Mouse (Mus musculus) MEL (cell line): ENCODE data around the gene Fmnl2. TPM values are rescaled to one million over a fixed set of nuclear protein-coding genes. Genes with fewer than 3 reads are reported as not detected.

Experiments used
- DNase-seq: peaks from one replicate; pipeline ENCODE4 v3.0.0; 2011; ENCODE audit warnings: low read depth, low spot score
- H3K27ac ChIP-seq: 2 replicates; pipeline ENCODE4 v1.5.1; 2012; ENCODE audit warnings: low read depth, mild to moderate bottlenecking, control low read depth, low read length, moderate library complexity; ENCODE audit not compliant: control insufficient read depth
- H3K27me3 ChIP-seq, 2 experiments: fragments of 150-350 bp in 1 of 2; sonication (generic) in 1 of 2; 2 replicates each; pipeline ENCODE4 v1.6.1; 2012; ENCODE audit warnings: low read length in 2 of 2, mild to moderate bottlenecking in 2 of 2, improper control_type of control experiment in 1 of 2, moderate library complexity in 1 of 2; ENCODE audit not compliant: insufficient read depth in 2 of 2, control insufficient read depth in 1 of 2
- H3K36me3 ChIP-seq, 2 experiments: 2 replicates each; pipeline ENCODE4 v1.6.1; 2012 to 2014; ENCODE audit warnings: low read length in 2 of 2, improper control_type of control experiment in 1 of 2, inconsistent platforms in 1 of 2, mild to moderate bottlenecking in 1 of 2; ENCODE audit not compliant: insufficient read depth in 2 of 2, control insufficient read depth in 1 of 2
- H3K4me1 ChIP-seq, 2 experiments: fragments of 150-350 bp in 1 of 2; sonication (generic) in 1 of 2; 2 replicates each; pipeline ENCODE4 v1.6.1; 2012; ENCODE audit warnings: low read length in 2 of 2, improper control_type of control experiment in 1 of 2, mild to moderate bottlenecking in 1 of 2; ENCODE audit not compliant: insufficient read depth in 2 of 2, control insufficient read depth in 1 of 2
- H3K4me3 ChIP-seq, 2 experiments: fragments of 150-350 bp in 1 of 2; sonication (generic) in 1 of 2; 2 replicates each; pipeline ENCODE4 v1.5.1; 2012; ENCODE audit warnings: low read depth in 2 of 2, low read length in 2 of 2, mild to moderate bottlenecking in 2 of 2, moderate library complexity in 2 of 2, control low read depth in 1 of 2, improper control_type of control experiment in 1 of 2; ENCODE audit not compliant: control insufficient read depth in 1 of 2, insufficient read depth in 1 of 2
- H3K79me2 ChIP-seq: 2 replicates; pipeline ENCODE4 v1.6.1; 2012; ENCODE audit warnings: mild to moderate bottlenecking, low read length, moderate library complexity; ENCODE audit not compliant: control insufficient read depth, poor library complexity, insufficient read depth
- H3K9ac ChIP-seq: 2 replicates; pipeline ENCODE4 v1.6.1; 2012; ENCODE audit warnings: low read depth, mild to moderate bottlenecking, control low read depth, low read length, moderate library complexity; ENCODE audit not compliant: control insufficient read depth, poor library complexity, severe bottlenecking
- H3K9me3 ChIP-seq: fragments of 150-350 bp; sonication (generic); replicated peaks from 2 replicates; pipeline ENCODE4 v1.6.1; 2012; ENCODE audit warnings: mild to moderate bottlenecking, low read length, improper control_type of control experiment, moderate library complexity; ENCODE audit not compliant: insufficient read depth
- CHD1 ChIP-seq: IDR thresholded peaks from 2 replicates; pipeline ENCODE4 v1.6.1; 2012; ENCODE audit warnings: low read depth, mild to moderate bottlenecking, inconsistent platforms, low read length, improper control_type of control experiment
- CHD2 ChIP-seq: IDR thresholded peaks from 2 replicates; pipeline ENCODE4 v1.6.1; 2011; ENCODE audit warnings: low read length, improper control_type of control experiment
- CTCF ChIP-seq, 3 experiments: IDR thresholded peaks in 2 of 3; conservative IDR thresholded peaks in 1 of 3; 2 replicates each; pipeline ENCODE4 v1.5.1; 2011 to 2012; ENCODE audit warnings: low read length in 3 of 3, low read depth in 2 of 3, mild to moderate bottlenecking in 2 of 3, improper control_type of control experiment in 1 of 3, inconsistent platforms in 1 of 3, mixed read lengths in 1 of 3, moderate library complexity in 1 of 3; ENCODE audit not compliant: control insufficient read depth in 1 of 3, insufficient read depth in 1 of 3, poor library complexity in 1 of 3, severe bottlenecking in 1 of 3
- GABPA ChIP-seq: IDR thresholded peaks from 2 replicates; pipeline ENCODE4 v1.6.1; 2012; ENCODE audit warnings: low read depth, mild to moderate bottlenecking, inconsistent platforms, low read length, improper control_type of control experiment, moderate library complexity
- GATA1 ChIP-seq: IDR thresholded peaks from 2 replicates; pipeline ENCODE4 v1.6.1; 2011; ENCODE audit warnings: low read depth, low read length, improper control_type of control experiment
- MAFK ChIP-seq: IDR thresholded peaks from 2 replicates; pipeline ENCODE4 v1.6.1; 2011; ENCODE audit warnings: low read depth, mild to moderate bottlenecking, low read length, improper control_type of control experiment, borderline replicate concordance
- MAX ChIP-seq: IDR thresholded peaks from 2 replicates; pipeline ENCODE4 v1.6.1; 2011; ENCODE audit warnings: low read length, improper control_type of control experiment
- MEF2A ChIP-seq: IDR thresholded peaks from 2 replicates; pipeline ENCODE4 v1.6.1; 2014; ENCODE audit warnings: low read depth, mild to moderate bottlenecking, inconsistent platforms, low read length, improper control_type of control experiment; ENCODE audit not compliant: poor library complexity, insufficient replicate concordance, severe bottlenecking; ENCODE audit errors: extremely low read depth
- MXI1 ChIP-seq: IDR thresholded peaks from 2 replicates; pipeline ENCODE4 v1.6.1; 2011; ENCODE audit warnings: mild to moderate bottlenecking, low read depth, low read length, improper control_type of control experiment
- MYB ChIP-seq: IDR thresholded peaks from 2 replicates; pipeline ENCODE4 v1.6.1; 2011; ENCODE audit warnings: mild to moderate bottlenecking, low read depth, low read length, improper control_type of control experiment
- NELFE ChIP-seq: IDR thresholded peaks from 2 replicates; pipeline ENCODE4 v1.6.1; 2011; ENCODE audit warnings: low read depth, low read length, improper control_type of control experiment
- POLR2AphosphoS2 ChIP-seq: IDR thresholded peaks from 2 replicates; pipeline ENCODE4 v1.6.1; 2011; ENCODE audit warnings: low read length, improper control_type of control experiment
- POLR2AphosphoS5 ChIP-seq: IDR thresholded peaks from 2 replicates; pipeline ENCODE4 v1.6.1; 2012; ENCODE audit warnings: low read depth, borderline replicate concordance, mild to moderate bottlenecking, inconsistent platforms, low read length, moderate library complexity, mixed read lengths
- RAD21 ChIP-seq: IDR thresholded peaks from 2 replicates; pipeline ENCODE4 v1.6.1; 2011; ENCODE audit warnings: mild to moderate bottlenecking, low read depth, low read length, improper control_type of control experiment
- RCOR1 ChIP-seq: IDR thresholded peaks from 2 replicates; pipeline ENCODE4 v1.6.1; 2012; ENCODE audit warnings: low read depth, mild to moderate bottlenecking, inconsistent platforms, low read length, improper control_type of control experiment
- SIN3A ChIP-seq: IDR thresholded peaks from 2 replicates; pipeline ENCODE4 v1.6.1; 2012; ENCODE audit warnings: low read length, improper control_type of control experiment, inconsistent platforms
- TAL1 ChIP-seq: IDR thresholded peaks from 2 replicates; pipeline ENCODE4 v1.6.1; 2012; ENCODE audit warnings: mild to moderate bottlenecking, inconsistent platforms, low read length, moderate library complexity, mixed read lengths
- TBP ChIP-seq: IDR thresholded peaks from 2 replicates; pipeline ENCODE4 v1.8.0; 2011; ENCODE audit warnings: low read depth, low read length, improper control_type of control experiment
- UBTF ChIP-seq: IDR thresholded peaks from 2 replicates; pipeline ENCODE4 v1.6.1; 2012; ENCODE audit warnings: low read depth, mild to moderate bottlenecking, inconsistent platforms, low read length, improper control_type of control experiment, moderate library complexity, borderline replicate concordance; ENCODE audit not compliant: insufficient read depth
- USF1 ChIP-seq: IDR thresholded peaks from 2 replicates; pipeline ENCODE4 v1.6.1; 2014; ENCODE audit warnings: low read depth, mild to moderate bottlenecking, inconsistent platforms, low read length, improper control_type of control experiment, moderate library complexity
- ZC3H11A ChIP-seq: IDR thresholded peaks from 2 replicates; pipeline ENCODE4 v1.6.1; 2012; ENCODE audit warnings: low read depth, mild to moderate bottlenecking, inconsistent platforms, low read length, improper control_type of control experiment
- ZMIZ1 ChIP-seq: IDR thresholded peaks from 2 replicates; pipeline ENCODE4 v1.6.1; 2012; ENCODE audit warnings: low read depth, mild to moderate bottlenecking, inconsistent platforms, low read length, improper control_type of control experiment, moderate library complexity
- ZNF384 ChIP-seq: IDR thresholded peaks from 2 replicates; pipeline ENCODE4 v1.6.1; 2012; ENCODE audit warnings: low read depth, mild to moderate bottlenecking, inconsistent platforms, low read length, improper control_type of control experiment
- polyA plus RNA-seq, 2 experiments: library from polyadenylated mRNA; stranded (reverse) in 1 of 2; unstranded in 1 of 2; fragments of >175 nt in 1 of 2; fragments of >200 nt in 1 of 2; gene quantifications; 2 replicates each; pipeline versions ENCODE4 v1.2.1 to v1.2.4; 2012; ENCODE audit warnings: low replicate concordance in 2 of 2, low read depth in 1 of 2; ENCODE audit not compliant: insufficient read length in 2 of 2, insufficient read depth in 1 of 2, missing spikeins in 1 of 2
- total RNA-seq: library from RNA; depleted of rRNA; stranded (reverse); fragments of 300-350 nt; gene quantifications from 2 replicates; pipeline ENCODE4 v1.2.3, GENCODE M21; 2012

The Fmnl2 gene
- total and polyA plus RNA-seq, 3 experiments, result not detected

DNA sequence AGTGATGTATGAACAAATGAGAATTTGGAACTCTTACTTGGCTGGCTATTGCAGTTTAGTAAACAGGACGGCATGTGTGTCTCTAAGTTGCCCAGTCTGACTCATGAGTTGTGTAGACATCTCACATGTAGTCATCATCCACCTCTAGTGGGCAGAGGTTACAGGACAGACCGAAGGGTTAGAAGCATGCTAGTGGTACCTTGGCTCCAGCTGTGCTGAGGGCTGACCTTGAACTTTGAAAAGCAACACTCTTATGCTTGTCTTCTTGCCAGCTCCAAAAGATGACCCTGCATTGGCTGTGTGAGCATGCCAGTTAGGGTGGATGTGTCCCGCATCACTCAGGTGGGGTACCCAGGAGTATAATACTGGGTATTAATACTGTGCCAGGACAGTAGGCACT lies 142.8 kb downstream of the Fmnl2 start:
- no peak overlapping the region for H3K9ac ChIP-seq
- no peak for TF ChIP-seq POLR2AphosphoS5
- TF ChIP-seq CHD2, result no peak
- no peak for TF ChIP-seq SIN3A
- TF ChIP-seq MYB, result no peak
- no peak for TF ChIP-seq USF1
- no peak for TF ChIP-seq MXI1
- no peak for TF ChIP-seq MAX
- no peak for TF ChIP-seq RCOR1
- TF ChIP-seq POLR2AphosphoS2, result no peak
- TF ChIP-seq GABPA, result no peak
- TF ChIP-seq CHD1, result no peak
- no peaks in the 10 kb centered on the region for H3K9me3 ChIP-seq
- H3K4me3 ChIP-seq, result no peak overlapping the region
- H3K4me1 ChIP-seq, result no peaks in the 10 kb centered on the region
- no peak overlapping the region for H3K27ac ChIP-seq
- no peaks in the 10 kb centered on the region for H3K79me2 ChIP-seq
- no peaks in the 10 kb centered on the region for H3K27me3 ChIP-seq
- DNase-seq, result no peak
- H3K36me3 ChIP-seq, result no peaks in the 10 kb centered on the region

DNA sequence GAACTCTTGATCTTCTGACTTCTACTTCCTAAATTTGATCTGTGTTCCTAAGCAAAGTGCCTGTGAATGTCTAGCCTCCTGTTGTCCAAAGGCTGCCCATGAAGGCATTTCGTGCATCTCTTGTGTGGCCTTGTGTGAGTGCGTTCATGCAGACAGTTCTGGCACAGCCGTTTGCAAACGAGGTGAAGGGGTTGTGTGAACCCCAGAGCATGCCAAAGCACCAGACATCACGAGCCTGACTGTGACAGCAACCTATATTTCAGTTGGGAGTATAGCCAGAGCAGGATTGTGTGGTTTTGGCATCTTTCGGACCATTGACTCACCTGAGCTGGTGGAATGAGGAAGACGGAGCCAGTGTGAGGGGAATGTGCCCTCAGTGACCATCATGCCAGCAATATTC lies 148.5 kb downstream of the Fmnl2 start:
- Histone ChIP-seq H3K4me3 (no peak overlapping the region), H3K36me3 (no peaks in the 10 kb centered on the region), H3K27me3 (no peaks in the 10 kb centered on the region), H3K27ac (no peak overlapping the region), H3K4me1 (no peaks in the 10 kb centered on the region), H3K9ac (no peak overlapping the region), H3K9me3 (no peaks in the 10 kb centered on the region), H3K79me2 (no peaks in the 10 kb centered on the region)
- no peak for DNase-seq
- TF ChIP-seq ZC3H11A (no peak), MYB (no peak), RAD21 (no peak), MAFK (no peak), ZNF384 (no peak), RCOR1 (no peak), ZMIZ1 (no peak), CHD2 (no peak), GABPA (no peak), NELFE (no peak), TBP (no peak), MEF2A (no peak), POLR2AphosphoS5 (no peak), CHD1 (no peak), TAL1 (no peak), UBTF (no peak), POLR2AphosphoS2 (no peak), GATA1 (no peak), CTCF (IDR thresholded peaks at IDR 0.05 in 2 of 3, conservative IDR thresholded peaks at IDR 0.05 in 1 of 3; ENCODE audit: control insufficient read depth in 1 of 3, insufficient read depth in 1 of 3, low read depth in 2 of 3, low read length in 3 of 3, poor library complexity in 1 of 3, severe bottlenecking in 1 of 3) (no peak)
